Mouse (Mus musculus) left cerebral cortex, postnatal 4 days (tissue): ENCODE results near the gene Psmb11. TPM values are rescaled to one million over a fixed set of nuclear protein-coding genes. Genes with fewer than 3 reads are reported as not detected.

Source experiments
- DNase-seq: peaks from one replicate; pipeline ENCODE4 v3.0.0-alpha.2; 2022
- intact Hi-C: fragments of 180-260 bp; cut with DNase I; formaldehyde crosslinking; loops from one replicate; pipeline ENCODE4 v1.15.1; 2025
- microRNA-seq: library from miRNA; unstranded; fragments of <30 nt; microRNA quantifications from one replicate; pipeline ENCODE4 v1.2.0, GENCODE M21; 2022
- total RNA-seq, 2 experiments: library from RNA; stranded (reverse); gene quantifications; 2 replicates each; pipeline ENCODE4 v1.2.3; 2021

The Psmb11 gene
- total RNA-seq, 2 experiments from 2014 or later = not detected

DNA sequence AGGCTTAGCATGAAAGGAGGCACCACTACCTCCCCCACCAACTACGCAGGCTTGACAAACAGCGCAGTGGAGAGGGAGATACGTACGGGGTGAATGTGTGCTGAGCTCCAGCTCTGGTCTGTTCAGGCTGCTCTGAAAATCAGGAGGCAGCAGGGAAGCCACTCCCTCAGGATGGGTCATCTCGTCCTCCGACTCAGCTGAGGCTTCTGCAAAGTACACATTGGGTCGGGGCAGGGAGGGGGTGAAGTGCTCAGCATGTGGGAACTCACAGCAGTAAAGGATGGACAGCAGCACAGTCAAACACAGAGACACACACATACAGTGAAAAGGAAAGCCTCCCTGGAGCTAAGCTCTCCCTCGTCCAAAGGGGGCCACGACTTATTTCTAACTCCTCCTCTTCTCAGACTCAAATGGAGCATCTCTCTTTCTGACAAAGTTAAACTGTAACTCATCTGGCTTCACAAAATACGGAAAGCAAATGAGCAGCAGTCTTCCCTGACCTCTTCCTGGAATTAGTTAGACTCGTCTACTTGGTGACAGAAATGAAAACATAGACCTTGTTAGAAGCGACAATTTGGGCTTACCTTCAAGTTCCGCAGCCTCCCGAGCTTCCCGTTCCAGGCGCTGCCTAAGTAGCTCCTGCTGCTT is 57.5 kb downstream of the Psmb11 start:
- DNase-seq = no peak
- intact Hi-C loops = no loop called here

Small RNA genes within 50 kb of the gene (microRNA-seq; reads per million reads assigned to microRNA genes)
- not detected for gene Mir686
- not detected for gene Mir6948

Other genes starting within 250 kb of the Psmb11 start
- 1 to 10 TPM; 2.2 to 3.7 TPM for gene Slc7a7, start 203.7 kb upstream of the Psmb11 start, total RNA-seq
- 100 to 1,000 TPM; 147 to 150 TPM for gene Mrpl52, start 194.5 kb upstream of the Psmb11 start, total RNA-seq
- gene Mmp14, start 189.8 kb upstream of the Psmb11 start, total RNA-seq = 10 to 100 TPM; 44.0 to 47.9 TPM
- 10 to 100 TPM; 39.6 to 39.8 TPM for gene Lrp10, start 157.3 kb upstream of the Psmb11 start, total RNA-seq
- gene Rem2, start 145.3 kb upstream of the Psmb11 start, total RNA-seq = 10 to 100 TPM; 15.0 to 17.2 TPM
- gene Prmt5, start 103.9 kb upstream of the Psmb11 start, total RNA-seq = 10 to 100 TPM; 93.2 to 99.2 TPM
- 1 to 10 TPM; 8.1 to 9.1 TPM for gene Haus4, start 66.8 kb upstream of the Psmb11 start, total RNA-seq
- 1 to 10 TPM; 4.2 TPM for gene Ajuba, start 43.9 kb upstream of the Psmb11 start, total RNA-seq
- gene 4931414P19Rik, start 15.4 kb upstream of the Psmb11 start, total RNA-seq = 1 to 10 TPM; 3.2 to 4.4 TPM
- 100 to 1,000 TPM; 182 to 197 TPM for gene Psmb5, start 3.4 kb upstream of the Psmb11 start, total RNA-seq
- not detected for gene Gm17606, start 19.5 kb downstream of the Psmb11 start, total RNA-seq
- gene Cdh24, start 19.9 kb downstream of the Psmb11 start, total RNA-seq = 10 to 100 TPM; 17.2 to 20.7 TPM
- gene 1700123O20Rik, start 64.8 kb downstream of the Psmb11 start, total RNA-seq = 10 to 100 TPM; 27.4 to 30.2 TPM
- 100 to 1,000 TPM; 273 to 279 TPM for gene Acin1, start 65.5 kb downstream of the Psmb11 start, total RNA-seq
- gene Gm29776, start 77.4 kb downstream of the Psmb11 start, total RNA-seq = not detected
- not detected for gene Cebpe, start 90.7 kb downstream of the Psmb11 start, total RNA-seq
- 10 to 100 TPM; 33.7 to 36.5 TPM for gene Slc7a8, start 160.5 kb downstream of the Psmb11 start, total RNA-seq
- gene Rnf212b, start 192.7 kb downstream of the Psmb11 start, total RNA-seq = not detected
- gene Homez, start 249.5 kb downstream of the Psmb11 start, total RNA-seq = 10 to 100 TPM in 1 of 2 experiments, 1 to 10 TPM in 1; 7.9 to 17.0 TPM